Mouse (Mus musculus): ENCODE data around the gene Ccdc137. TPM values are rescaled to one million over a fixed set of nuclear protein-coding genes. Genes with fewer than 3 reads are reported as not detected.

Gene Ccdc137
- total and polyA plus RNA-seq, 2 experiments from 2014 or later = 17.0 to 18.2 TPM

- H3K4me3 ChIP-seq (ENCODE audit: low read depth, low read length) = peak within 1 kb of the TSS; percentile 75
- DNase-seq (ENCODE audit: low spot score) (peak; percentile 99), ATAC-seq (ENCODE audit: low FRiP score) (peak; percentile 95)
- H3K27ac ChIP-seq (ENCODE audit: low read depth, low read length) = peak within 1 kb of the TSS; percentile 74
- H3K36me3 ChIP-seq (ENCODE audit: insufficient read depth, low read length) = peaks cover 53% of the 10 kb centered on the region
- peaks cover 3% of the 10 kb centered on the region; the same call in 1 of the 2 replicates for H3K4me1 ChIP-seq (ENCODE audit: insufficient read depth, low read length)
- under 1% methylated on average over 59 of the region's 60 CpGs for WGBS
- no peaks in the 10 kb centered on the region for H3K27me3 ChIP-seq (ENCODE audit: insufficient read depth, low read length)
- peak within 1 kb of the TSS; percentile 87 for H3K9ac ChIP-seq (replicated peaks; ENCODE audit: low read length, poor library complexity, severe bottlenecking)
- peak within 1 kb of the TSS; percentile 59 for H3K4me2 ChIP-seq (ENCODE audit: low read depth, low read length, poor library complexity, severe bottlenecking)
- no peaks in the 10 kb centered on the region for H3K9me3 ChIP-seq (ENCODE audit: low read length)
- TF ChIP-seq CTCF (IDR thresholded peaks at IDR 0.05) = peak; percentile 24; the same call in 1 of the 2 replicates
Measured at GRCm38 (mm10) chr11:120484265-120484981, 26.5 kb downstream of the Ccdc137 start, which contains the start of gene Mrpl12. Gene Mrpl12 (plus strand): TSS chr11:120484613.

- WGBS = 5% methylated on average over 10 of the region's 10 CpGs
Measured at GRCm38 (mm10) chr11:120485251-120485650, 27.3 kb downstream of the Ccdc137 start.

DNA sequence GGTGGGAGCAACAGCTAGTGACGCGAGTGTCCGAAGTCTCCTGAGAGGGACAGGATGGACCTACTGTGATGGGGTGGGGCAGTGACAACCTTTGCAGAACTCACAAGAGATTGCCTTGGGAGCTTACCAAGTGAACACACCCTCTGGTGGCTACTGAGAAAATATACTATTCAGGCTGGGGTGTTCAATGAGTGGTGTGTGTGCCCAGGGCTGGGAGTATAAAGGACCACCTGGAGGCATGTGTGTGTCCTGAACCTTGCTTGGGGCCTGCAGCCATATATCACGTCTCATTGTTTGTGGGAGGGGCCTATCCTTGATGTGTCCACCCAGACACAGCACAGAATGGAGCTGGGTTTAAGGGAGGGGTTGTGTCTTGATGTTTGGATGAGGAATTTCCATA, 30.6 kb downstream of the Ccdc137 start:
- 76% methylated on average over 4 of the region's 4 CpGs for WGBS
- ATAC-seq (ENCODE audit: low FRiP score) = no peak
- peaks cover 21% of the 10 kb centered on the region for H3K4me1 ChIP-seq (ENCODE audit: insufficient read depth, low read length)

More at GRCm38 (mm10) chr11:120485251-120485650, 27.3 kb downstream of the Ccdc137 start:
- DNase-seq (ENCODE audit: low spot score) (no peak), ATAC-seq (ENCODE audit: low FRiP score) (no peak)
- Histone ChIP-seq H3K4me3 (ENCODE audit: low read depth, low read length) (peak overlapping the region; percentile 75), H3K9me3 (ENCODE audit: low read length) (no peaks in the 10 kb centered on the region), H3K4me1 (ENCODE audit: insufficient read depth, low read length) (peaks cover 3% of the 10 kb centered on the region; the same call in 1 of the 2 replicates), H3K36me3 (ENCODE audit: insufficient read depth, low read length) (peaks cover 46% of the 10 kb centered on the region), H3K9ac (replicated peaks; ENCODE audit: low read length, poor library complexity, severe bottlenecking) (peak overlapping the region; percentile 87), H3K27me3 (ENCODE audit: insufficient read depth, low read length) (no peaks in the 10 kb centered on the region), H3K27ac (ENCODE audit: low read depth, low read length) (peak overlapping the region; percentile 74; the same call in 1 of the 2 replicates), H3K4me2 (ENCODE audit: low read depth, low read length, poor library complexity, severe bottlenecking) (peak overlapping the region; percentile 59)
- no peak for TF ChIP-seq CTCF (IDR thresholded peaks at IDR 0.05)

GRCm38 (mm10) chr11:120489054-120489761, 31.3 kb downstream of the Ccdc137 start:
- Histone ChIP-seq H3K4me1 (ENCODE audit: insufficient read depth, low read length) (peaks cover 21% of the 10 kb centered on the region), H3K9ac (replicated peaks; ENCODE audit: low read length, poor library complexity, severe bottlenecking) (no peak overlapping the region), H3K27me3 (ENCODE audit: insufficient read depth, low read length) (no peaks in the 10 kb centered on the region), H3K9me3 (ENCODE audit: low read length) (no peaks in the 10 kb centered on the region), H3K36me3 (ENCODE audit: insufficient read depth, low read length) (peaks cover 21% of the 10 kb centered on the region), H3K27ac (ENCODE audit: low read depth, low read length) (no peak overlapping the region), H3K4me3 (ENCODE audit: low read depth, low read length) (no peak overlapping the region), H3K4me2 (ENCODE audit: low read depth, low read length, poor library complexity, severe bottlenecking) (no peak overlapping the region)
- WGBS = 67% methylated on average over 4 of the region's 4 CpGs
- DNase-seq (ENCODE audit: low spot score) (peak; percentile 90), ATAC-seq (ENCODE audit: low FRiP score) (no peak)
- peak; percentile 92 for TF ChIP-seq CTCF (IDR thresholded peaks at IDR 0.05)

More for the DNA sequence above, 30.6 kb downstream of the Ccdc137 start:
- no peak for TF ChIP-seq CTCF (IDR thresholded peaks at IDR 0.05)
- Histone ChIP-seq H3K27me3 (ENCODE audit: insufficient read depth, low read length) (no peaks in the 10 kb centered on the region), H3K9ac (replicated peaks; ENCODE audit: low read length, poor library complexity, severe bottlenecking) (no peak overlapping the region), H3K9me3 (ENCODE audit: low read length) (no peaks in the 10 kb centered on the region), H3K4me3 (ENCODE audit: low read depth, low read length) (no peak overlapping the region), H3K27ac (ENCODE audit: low read depth, low read length) (no peak overlapping the region), H3K36me3 (ENCODE audit: insufficient read depth, low read length) (peaks cover 23% of the 10 kb centered on the region), H3K4me2 (ENCODE audit: low read depth, low read length, poor library complexity, severe bottlenecking) (no peak overlapping the region)
- no peak for DNase-seq (ENCODE audit: low spot score)

GRCm38 (mm10) chr11:120490291-120491046, 32.6 kb downstream of the Ccdc137 start:
- H3K4me1 ChIP-seq (ENCODE audit: insufficient read depth, low read length) = peaks cover 19% of the 10 kb centered on the region
- ATAC-seq (ENCODE audit: low FRiP score) (no peak), DNase-seq (ENCODE audit: low spot score) (no peak)
- H3K9ac ChIP-seq (replicated peaks; ENCODE audit: low read length, poor library complexity, severe bottlenecking) = no peak overlapping the region
- no peaks in the 10 kb centered on the region for H3K27me3 ChIP-seq (ENCODE audit: insufficient read depth, low read length)
- peak overlapping the region; percentile 55; the same call in 1 of the 2 replicates for H3K27ac ChIP-seq (ENCODE audit: low read depth, low read length)
- H3K4me3 ChIP-seq (ENCODE audit: low read depth, low read length) = no peak overlapping the region
- no peaks in the 10 kb centered on the region for H3K9me3 ChIP-seq (ENCODE audit: low read length)
- H3K4me2 ChIP-seq (ENCODE audit: low read depth, low read length, poor library complexity, severe bottlenecking) = no peak overlapping the region
- peaks cover 26% of the 10 kb centered on the region for H3K36me3 ChIP-seq (ENCODE audit: insufficient read depth, low read length)
- TF ChIP-seq CTCF (IDR thresholded peaks at IDR 0.05) = peak; percentile 19
- WGBS = 34% methylated on average over 4 of the region's 4 CpGs
